Mouse (Mus musculus) MEL (cell line): ENCODE measurements around the gene Phlda1. TPM values are rescaled to one million over a fixed set of nuclear protein-coding genes. Genes with fewer than 3 reads are reported as not detected.

Experiments
- DNase-seq: peaks from one replicate; pipeline ENCODE4 v3.0.0; 2011; ENCODE audit warnings: low read depth, low spot score
- H3K27ac ChIP-seq: 2 replicates; pipeline ENCODE4 v1.5.1; 2012; ENCODE audit warnings: low read depth, mild to moderate bottlenecking, control low read depth, low read length, moderate library complexity; ENCODE audit not compliant: control insufficient read depth
- H3K27me3 ChIP-seq, 2 experiments: fragments of 150-350 bp in 1 of 2; sonication (generic) in 1 of 2; 2 replicates each; pipeline ENCODE4 v1.6.1; 2012; ENCODE audit warnings: low read length in 2 of 2, mild to moderate bottlenecking in 2 of 2, improper control_type of control experiment in 1 of 2, moderate library complexity in 1 of 2; ENCODE audit not compliant: insufficient read depth in 2 of 2, control insufficient read depth in 1 of 2
- H3K36me3 ChIP-seq, 2 experiments: 2 replicates each; pipeline ENCODE4 v1.6.1; 2012 to 2014; ENCODE audit warnings: low read length in 2 of 2, improper control_type of control experiment in 1 of 2, inconsistent platforms in 1 of 2, mild to moderate bottlenecking in 1 of 2; ENCODE audit not compliant: insufficient read depth in 2 of 2, control insufficient read depth in 1 of 2
- H3K4me1 ChIP-seq, 2 experiments: fragments of 150-350 bp in 1 of 2; sonication (generic) in 1 of 2; 2 replicates each; pipeline ENCODE4 v1.6.1; 2012; ENCODE audit warnings: low read length in 2 of 2, improper control_type of control experiment in 1 of 2, mild to moderate bottlenecking in 1 of 2; ENCODE audit not compliant: insufficient read depth in 2 of 2, control insufficient read depth in 1 of 2
- H3K4me3 ChIP-seq, 2 experiments: fragments of 150-350 bp in 1 of 2; sonication (generic) in 1 of 2; 2 replicates each; pipeline ENCODE4 v1.5.1; 2012; ENCODE audit warnings: low read depth in 2 of 2, low read length in 2 of 2, mild to moderate bottlenecking in 2 of 2, moderate library complexity in 2 of 2, control low read depth in 1 of 2, improper control_type of control experiment in 1 of 2; ENCODE audit not compliant: control insufficient read depth in 1 of 2, insufficient read depth in 1 of 2
- H3K79me2 ChIP-seq: 2 replicates; pipeline ENCODE4 v1.6.1; 2012; ENCODE audit warnings: mild to moderate bottlenecking, low read length, moderate library complexity; ENCODE audit not compliant: control insufficient read depth, poor library complexity, insufficient read depth
- H3K9ac ChIP-seq: 2 replicates; pipeline ENCODE4 v1.6.1; 2012; ENCODE audit warnings: low read depth, mild to moderate bottlenecking, control low read depth, low read length, moderate library complexity; ENCODE audit not compliant: control insufficient read depth, poor library complexity, severe bottlenecking
- H3K9me3 ChIP-seq: fragments of 150-350 bp; sonication (generic); replicated peaks from 2 replicates; pipeline ENCODE4 v1.6.1; 2012; ENCODE audit warnings: mild to moderate bottlenecking, low read length, improper control_type of control experiment, moderate library complexity; ENCODE audit not compliant: insufficient read depth
- BHLHE40 ChIP-seq: IDR thresholded peaks from 2 replicates; pipeline ENCODE4 v1.6.1; 2012; ENCODE audit warnings: low read depth, mild to moderate bottlenecking, inconsistent platforms, low read length, improper control_type of control experiment, borderline replicate concordance
- CTCF ChIP-seq, 3 experiments: IDR thresholded peaks in 2 of 3; conservative IDR thresholded peaks in 1 of 3; 2 replicates each; pipeline ENCODE4 v1.5.1; 2011 to 2012; ENCODE audit warnings: low read length in 3 of 3, low read depth in 2 of 3, mild to moderate bottlenecking in 2 of 3, improper control_type of control experiment in 1 of 3, inconsistent platforms in 1 of 3, mixed read lengths in 1 of 3, moderate library complexity in 1 of 3; ENCODE audit not compliant: control insufficient read depth in 1 of 3, insufficient read depth in 1 of 3, poor library complexity in 1 of 3, severe bottlenecking in 1 of 3
- E2F4 ChIP-seq: IDR thresholded peaks from 2 replicates; pipeline ENCODE4 v1.6.1; 2011; ENCODE audit warnings: low read depth, low read length, improper control_type of control experiment, borderline replicate concordance
- ELF1 ChIP-seq: IDR thresholded peaks from 2 replicates; pipeline ENCODE4 v1.6.1; 2014; ENCODE audit warnings: low read depth, mild to moderate bottlenecking, inconsistent platforms, low read length, improper control_type of control experiment, moderate library complexity
- EP300 ChIP-seq, 2 experiments: IDR thresholded peaks; 2 replicates each; pipeline ENCODE4 v1.6.1; 2011; ENCODE audit warnings: improper control_type of control experiment in 2 of 2, low read length in 2 of 2, low read depth in 1 of 2, mild to moderate bottlenecking in 1 of 2
- ETS1 ChIP-seq: IDR thresholded peaks from 2 replicates; pipeline ENCODE4 v1.6.1; 2012; ENCODE audit warnings: low read depth, mild to moderate bottlenecking, inconsistent platforms, low read length, improper control_type of control experiment, moderate library complexity
- GATA1 ChIP-seq: IDR thresholded peaks from 2 replicates; pipeline ENCODE4 v1.6.1; 2011; ENCODE audit warnings: low read depth, low read length, improper control_type of control experiment
- KAT2A ChIP-seq: conservative IDR thresholded peaks from 2 replicates; pipeline ENCODE4 v1.6.1; 2012; ENCODE audit warnings: low read depth, low read length, improper control_type of control experiment, inconsistent platforms
- MAZ ChIP-seq: IDR thresholded peaks from 2 replicates; pipeline ENCODE4 v1.6.1; 2012; ENCODE audit warnings: low read depth, mild to moderate bottlenecking, inconsistent platforms, low read length, improper control_type of control experiment
- MEF2A ChIP-seq: IDR thresholded peaks from 2 replicates; pipeline ENCODE4 v1.6.1; 2014; ENCODE audit warnings: low read depth, mild to moderate bottlenecking, inconsistent platforms, low read length, improper control_type of control experiment; ENCODE audit not compliant: poor library complexity, insufficient replicate concordance, severe bottlenecking; ENCODE audit errors: extremely low read depth
- MXI1 ChIP-seq: IDR thresholded peaks from 2 replicates; pipeline ENCODE4 v1.6.1; 2011; ENCODE audit warnings: mild to moderate bottlenecking, low read depth, low read length, improper control_type of control experiment
- MYB ChIP-seq: IDR thresholded peaks from 2 replicates; pipeline ENCODE4 v1.6.1; 2011; ENCODE audit warnings: mild to moderate bottlenecking, low read depth, low read length, improper control_type of control experiment
- MYC ChIP-seq: IDR thresholded peaks from 2 replicates; pipeline ENCODE4 v1.6.1; 2011; ENCODE audit warnings: low read depth, mild to moderate bottlenecking, low read length, improper control_type of control experiment, moderate library complexity
- POLR2A ChIP-seq, 2 experiments: IDR thresholded peaks; 2 replicates each; pipeline ENCODE4 v1.6.1; 2011 to 2012; ENCODE audit warnings: low read length in 2 of 2, mild to moderate bottlenecking in 2 of 2, control low read depth in 1 of 2, improper control_type of control experiment in 1 of 2, low read depth in 1 of 2, moderate library complexity in 1 of 2; ENCODE audit not compliant: control insufficient read depth in 1 of 2, insufficient read depth in 1 of 2, poor library complexity in 1 of 2
- POLR2AphosphoS2 ChIP-seq: IDR thresholded peaks from 2 replicates; pipeline ENCODE4 v1.6.1; 2011; ENCODE audit warnings: low read length, improper control_type of control experiment
- POLR2AphosphoS5 ChIP-seq: IDR thresholded peaks from 2 replicates; pipeline ENCODE4 v1.6.1; 2012; ENCODE audit warnings: low read depth, borderline replicate concordance, mild to moderate bottlenecking, inconsistent platforms, low read length, moderate library complexity, mixed read lengths
- RAD21 ChIP-seq: IDR thresholded peaks from 2 replicates; pipeline ENCODE4 v1.6.1; 2011; ENCODE audit warnings: mild to moderate bottlenecking, low read depth, low read length, improper control_type of control experiment
- SIN3A ChIP-seq: IDR thresholded peaks from 2 replicates; pipeline ENCODE4 v1.6.1; 2012; ENCODE audit warnings: low read length, improper control_type of control experiment, inconsistent platforms
- TAL1 ChIP-seq: IDR thresholded peaks from 2 replicates; pipeline ENCODE4 v1.6.1; 2012; ENCODE audit warnings: mild to moderate bottlenecking, inconsistent platforms, low read length, moderate library complexity, mixed read lengths
- TCF12 ChIP-seq: IDR thresholded peaks from 2 replicates; pipeline ENCODE4 v1.6.1; 2014; ENCODE audit warnings: low read depth, mild to moderate bottlenecking, inconsistent platforms, low read length, improper control_type of control experiment, moderate library complexity
- UBTF ChIP-seq: IDR thresholded peaks from 2 replicates; pipeline ENCODE4 v1.6.1; 2012; ENCODE audit warnings: low read depth, mild to moderate bottlenecking, inconsistent platforms, low read length, improper control_type of control experiment, moderate library complexity, borderline replicate concordance; ENCODE audit not compliant: insufficient read depth
- ZC3H11A ChIP-seq: IDR thresholded peaks from 2 replicates; pipeline ENCODE4 v1.6.1; 2012; ENCODE audit warnings: low read depth, mild to moderate bottlenecking, inconsistent platforms, low read length, improper control_type of control experiment
- ZMIZ1 ChIP-seq: IDR thresholded peaks from 2 replicates; pipeline ENCODE4 v1.6.1; 2012; ENCODE audit warnings: low read depth, mild to moderate bottlenecking, inconsistent platforms, low read length, improper control_type of control experiment, moderate library complexity
- ZNF384 ChIP-seq: IDR thresholded peaks from 2 replicates; pipeline ENCODE4 v1.6.1; 2012; ENCODE audit warnings: low read depth, mild to moderate bottlenecking, inconsistent platforms, low read length, improper control_type of control experiment
- polyA plus RNA-seq, 2 experiments: library from polyadenylated mRNA; stranded (reverse) in 1 of 2; unstranded in 1 of 2; fragments of >175 nt in 1 of 2; fragments of >200 nt in 1 of 2; gene quantifications; 2 replicates each; pipeline versions ENCODE4 v1.2.1 to v1.2.4; 2012; ENCODE audit warnings: low replicate concordance in 2 of 2, low read depth in 1 of 2; ENCODE audit not compliant: insufficient read length in 2 of 2, insufficient read depth in 1 of 2, missing spikeins in 1 of 2
- total RNA-seq: library from RNA; depleted of rRNA; stranded (reverse); fragments of 300-350 nt; gene quantifications from 2 replicates; pipeline ENCODE4 v1.2.3, GENCODE M21; 2012

Phlda1 gene
- total and polyA plus RNA-seq, 3 experiments, result 0.27 to 3.4 TPM; not detected in 1

GRCm38 (mm10) chr10:111464833-111465232, 41.3 kb upstream of the Phlda1 start:
- Histone ChIP-seq H3K4me1 (peaks cover 11% of the 10 kb centered on the region in 2 experiments), H3K9me3 (no peaks in the 10 kb centered on the region), H3K79me2 (no peaks in the 10 kb centered on the region), H3K27ac (peak overlapping the region; percentile 43; the same call in 1 of the 2 replicates), H3K4me3 (no peak overlapping the region), H3K27me3 (no peaks in the 10 kb centered on the region)
- DNase-seq, result peak; percentile 47
- TF ChIP-seq KAT2A (no peak), ETS1 (0 out of 2 replicates have a peak, but pooled peaks have one; percentile 14)
- TF ChIP-seq, all 39 proteins: peak for 1
- 0 out of 2 replicates have a peak overlapping the region, but pooled peaks have one; percentile 6 for H3K9ac ChIP-seq
- peaks cover 0 to 8% of the 10 kb centered on the region in 2 experiments; a peak in 2 of 4 replicates for H3K36me3 ChIP-seq

DNA sequence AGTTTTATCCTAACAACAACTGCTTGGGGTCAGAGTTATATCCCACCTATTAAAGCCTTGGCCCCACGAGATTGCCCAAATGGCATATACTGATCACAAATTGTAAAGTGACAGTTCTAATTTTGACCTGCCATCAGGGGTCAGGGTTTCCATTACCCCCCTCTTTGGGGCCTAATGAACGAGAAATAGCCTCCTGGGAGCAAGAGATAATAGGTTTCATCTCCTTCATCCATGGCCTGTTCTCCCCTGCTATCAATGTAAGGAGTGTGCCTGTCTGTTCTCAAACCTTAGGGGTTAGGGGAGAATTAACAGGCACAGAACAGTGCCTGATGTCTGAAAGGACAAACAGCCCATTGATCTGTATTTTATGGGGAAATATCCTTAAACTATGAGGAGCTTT, 40.7 kb upstream of the Phlda1 start:
- Histone ChIP-seq H3K4me1 (peaks cover 11 to 17% of the 10 kb centered on the region in 2 experiments), H3K79me2 (no peaks in the 10 kb centered on the region), H3K27me3 (no peaks in the 10 kb centered on the region), H3K9ac (no peak overlapping the region), H3K9me3 (no peaks in the 10 kb centered on the region), H3K27ac (no peak overlapping the region), H3K36me3 (peaks cover 0 to 10% of the 10 kb centered on the region in 2 experiments; a peak in 2 of 4 replicates)
- no peak for DNase-seq
- TF ChIP-seq TCF12, result peak; percentile 37; the same call in 1 of the 2 replicates
- no peak for TF ChIP-seq CTCF (IDR thresholded peaks at IDR 0.05 in 2 of 3, conservative IDR thresholded peaks at IDR 0.05 in 1 of 3; ENCODE audit: control insufficient read depth in 1 of 3, insufficient read depth in 1 of 3, low read depth in 2 of 3, low read length in 3 of 3, poor library complexity in 1 of 3, severe bottlenecking in 1 of 3)
- TF ChIP-seq MYB, result 0 out of 2 replicates have a peak, but pooled peaks have one; percentile 24
- peak; percentile 5 to 37; a peak in 2 of 4 replicates for TF ChIP-seq EP300 (IDR thresholded peaks at IDR 0.05; ENCODE audit: low read depth in 1 of 2, low read length in 2 of 2)
- TF ChIP-seq, all 39 proteins: peak for 3
- no peak overlapping the region for H3K4me3 ChIP-seq

- Histone ChIP-seq H3K79me2 (peaks cover 28% of the 10 kb centered on the region), H3K27ac (peak overlapping the region; percentile 76), H3K4me1 (peaks cover 18 to 30% of the 10 kb centered on the region in 2 experiments), H3K36me3 (peaks cover 0 to 36% of the 10 kb centered on the region in 2 experiments), H3K4me3 (peak overlapping the region; percentile 32 to 44), H3K9ac (peak overlapping the region; percentile 64), H3K27me3 (no peaks in the 10 kb centered on the region), H3K9me3 (no peaks in the 10 kb centered on the region)
- peak; percentile 96 for DNase-seq
- TF ChIP-seq GATA1 (peak; percentile 61), MYC (peak; percentile 93), TAL1 (peak; percentile 59), POLR2AphosphoS5 (no peak), MXI1 (peak; percentile 89), EP300 (IDR thresholded peaks at IDR 0.05; ENCODE audit: low read depth in 1 of 2, low read length in 2 of 2) (peak; percentile 61 to 72), SIN3A (peak; percentile 87), CTCF (IDR thresholded peaks at IDR 0.05 in 2 of 3, conservative IDR thresholded peaks at IDR 0.05 in 1 of 3; ENCODE audit: control insufficient read depth in 1 of 3, insufficient read depth in 1 of 3, low read depth in 2 of 3, low read length in 3 of 3, poor library complexity in 1 of 3, severe bottlenecking in 1 of 3) (no peak), MYB (no peak; the same call in 1 of the 2 replicates), ZMIZ1 (0 out of 2 replicates have a peak, but pooled peaks have one; percentile 45), RAD21 (no peak; the same call in 1 of the 2 replicates), ELF1 (no peak), BHLHE40 (no peak), ZNF384 (peak; percentile 95), E2F4 (0 out of 2 replicates have a peak, but pooled peaks have one; percentile 51), MAZ (no peak), POLR2A (IDR thresholded peaks at IDR 0.05; ENCODE audit: control insufficient read depth in 1 of 2, insufficient read depth in 1 of 2, low read depth in 1 of 2, low read length in 2 of 2, poor library complexity in 1 of 2) (peak; percentile 23 to 67; a peak in 2 of 4 replicates), MEF2A (no peak), UBTF (no peak), ZC3H11A (no peak), POLR2AphosphoS2 (no peak)
Measured at GRCm38 (mm10) chr10:111471166-111471565, 34.9 kb upstream of the Phlda1 start.
